Mouse (Mus musculus) ES-Bruce4 (cell line): Measurements from ENCODE around the gene Kmt2c.

Source experiments
- CTCF ChIP-seq: IDR thresholded peaks from one replicate; pipeline ENCODE4 v1.8.1; 2011; ENCODE audit warnings: low read depth, low read length
- EP300 ChIP-seq: IDR thresholded peaks from 2 replicates; pipeline ENCODE4 v1.6.1; 2011; ENCODE audit warnings: low read depth, low read length; ENCODE audit not compliant: insufficient read depth
- POLR2A ChIP-seq: IDR thresholded peaks from one replicate; pipeline ENCODE4 v1.8.1; 2011; ENCODE audit warnings: low read length; ENCODE audit not compliant: insufficient read depth

DNA sequence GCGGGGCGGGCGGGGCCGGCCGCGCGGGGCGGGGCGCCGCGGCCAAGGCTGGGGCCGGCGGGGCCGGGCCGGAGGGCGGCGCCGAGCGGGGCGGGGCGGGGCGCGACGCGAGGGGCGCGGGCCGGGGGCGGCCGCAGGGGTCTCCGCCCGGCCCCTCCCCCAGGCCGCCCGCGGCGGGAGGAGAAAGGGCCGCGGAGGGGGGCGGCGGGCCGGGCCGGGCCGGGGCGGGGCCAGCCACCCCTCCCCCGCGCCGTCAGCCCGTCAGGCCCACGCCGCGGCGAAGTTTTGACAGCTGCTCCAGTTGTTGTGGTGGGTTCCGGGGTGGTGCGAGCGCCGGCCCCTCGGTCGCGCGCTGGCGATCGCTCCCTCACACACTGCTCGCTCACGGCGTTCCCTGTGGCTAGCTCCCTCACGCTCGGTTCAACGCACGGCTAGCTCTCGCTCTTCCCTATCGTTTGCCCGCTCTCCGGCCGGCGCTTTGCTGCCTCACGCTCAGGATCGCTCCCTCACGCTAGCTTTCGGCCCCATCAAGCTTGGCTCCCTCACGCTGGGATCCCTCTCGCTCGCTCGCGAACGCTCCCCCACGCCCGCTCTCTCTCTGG lies 339 bp upstream of the Kmt2c start:
- TF ChIP-seq POLR2A (no peak), EP300 (0 out of 2 replicates have a peak, but pooled peaks have one; percentile 26), CTCF (no peak)
